Comparison of ENCODE assay signal across 7 mouse cellular contexts in genomic region chr2:30363773-30364650, GRCm38 (mm10). TPM values are rescaled to one million over a fixed set of nuclear protein-coding genes. Genes with fewer than 3 reads are reported as not detected.
DNase-seq lines count a peak whose midpoint lies in the region; ATAC-seq and TF ChIP-seq lines count a peak whose summit lies in the region.

TSS of gene Miga2 (plus strand) at chr2:30364233.

- peak; percentile 97 for ATAC-seq in intestine, postnatal 0 days
- peak; percentile 98 for ATAC-seq in midbrain, embryonic 12.5 days (ENCODE audit: low FRiP score, low read depth)

- H3K4me2 ChIP-seq in intestine, postnatal 0 days (replicated peaks; ENCODE audit: low read depth), result peak within 1 kb of the TSS; percentile 93
- H3K4me2 ChIP-seq in midbrain, embryonic 12.5 days (replicated peaks), result peak within 1 kb of the TSS; percentile 94

- H3K36me3 ChIP-seq in embryonic facial prominence, embryonic 10.5 days (replicated peaks), result peaks cover 30% of the 10 kb centered on the region
- H3K36me3 ChIP-seq in intestine, postnatal 0 days (ENCODE audit: control insufficient read depth, insufficient read depth), result peaks cover 17% of the 10 kb centered on the region
- peaks cover 19% of the 10 kb centered on the region for H3K36me3 ChIP-seq in midbrain, embryonic 12.5 days
- H3K36me3 ChIP-seq in small intestine, adult 2 months (ENCODE audit: control insufficient read depth, insufficient read depth, low read length), result peaks cover 15% of the 10 kb centered on the region

- TF ChIP-seq POLR2A in small intestine, adult 2 months (IDR thresholded peaks at IDR 0.05; ENCODE audit: low read depth, low read length), result peak; percentile 49; the same call in 1 of the 2 replicates

- intact Hi-C loops in left cerebral cortex, postnatal 4 days (cut with DNase I), result no loop called here

- peak within 1 kb of the TSS; percentile 93 for H3K4me3 ChIP-seq in embryonic facial prominence, embryonic 10.5 days
- peak within 1 kb of the TSS; percentile 91 for H3K4me3 ChIP-seq in intestine, postnatal 0 days (ENCODE audit: low read depth, low read length)
- peak within 1 kb of the TSS; percentile 83 for H3K4me3 ChIP-seq in midbrain, embryonic 12.5 days
- peak within 1 kb of the TSS; percentile 85 for H3K4me3 ChIP-seq in small intestine, adult 2 months (ENCODE audit: low read depth, low read length)

- peak within 1 kb of the TSS; percentile 88 for H3K27ac ChIP-seq in embryonic facial prominence, embryonic 10.5 days (replicated peaks)
- H3K27ac ChIP-seq in intestine, postnatal 0 days (ENCODE audit: low read depth, low read length), result no peak within 1 kb of the TSS
- H3K27ac ChIP-seq in midbrain, embryonic 12.5 days (replicated peaks), result peak within 1 kb of the TSS; percentile 79
- peak within 1 kb of the TSS; percentile 54 for H3K27ac ChIP-seq in small intestine, adult 2 months (ENCODE audit: insufficient read depth, low read depth, low read length)

- H3K9ac ChIP-seq in intestine, postnatal 0 days (ENCODE audit: low read depth, low read length), result peak within 1 kb of the TSS; percentile 59
- peak within 1 kb of the TSS; percentile 81 for H3K9ac ChIP-seq in midbrain, embryonic 12.5 days (replicated peaks)

- H3K4me1 ChIP-seq in embryonic facial prominence, embryonic 10.5 days, result peaks cover 23% of the 10 kb centered on the region
- peaks cover 7% of the 10 kb centered on the region; the same call in 1 of the 2 replicates for H3K4me1 ChIP-seq in intestine, postnatal 0 days (replicated peaks; ENCODE audit: control insufficient read depth, insufficient read depth, low read length)
- H3K4me1 ChIP-seq in midbrain, embryonic 12.5 days, result peaks cover 14% of the 10 kb centered on the region
- peaks cover 21% of the 10 kb centered on the region for H3K4me1 ChIP-seq in small intestine, adult 2 months (ENCODE audit: control insufficient read depth, insufficient read depth, insufficient read length, low read length)

- no peaks in the 10 kb centered on the region for H3K27me3 ChIP-seq in embryonic facial prominence, embryonic 10.5 days (replicated peaks; ENCODE audit: low read depth, poor library complexity, severe bottlenecking)
- no peaks in the 10 kb centered on the region for H3K27me3 ChIP-seq in intestine, postnatal 0 days (replicated peaks; ENCODE audit: control insufficient read depth, insufficient read depth, low read length)
- no peaks in the 10 kb centered on the region for H3K27me3 ChIP-seq in midbrain, embryonic 12.5 days
- H3K27me3 ChIP-seq in small intestine, adult 2 months (ENCODE audit: control insufficient read depth, insufficient read depth, low read length), result no peaks in the 10 kb centered on the region

- no peak for TF ChIP-seq CTCF in intestine, postnatal 0 days (IDR thresholded peaks at IDR 0.05; ENCODE audit: low read depth)
- peak; percentile 14; the same call in 1 of the 2 replicates for TF ChIP-seq CTCF in small intestine, adult 2 months (IDR thresholded peaks at IDR 0.05; ENCODE audit: extremely low read depth, insufficient read length, insufficient replicate concordance, low read depth, low read length)

- WGBS in embryonic facial prominence, embryonic 10.5 days, result under 1% methylated on average over 54 of the region's 54 CpGs
- under 1% methylated on average over 54 of the region's 54 CpGs for WGBS in intestine, postnatal 0 days
- WGBS in midbrain, embryonic 12.5 days, result under 1% methylated on average over 54 of the region's 54 CpGs
- under 1% methylated on average over 54 of the region's 54 CpGs for WGBS in small intestine, adult 2 months

- H3K9me3 ChIP-seq in embryonic facial prominence, embryonic 10.5 days, result no peaks in the 10 kb centered on the region
- H3K9me3 ChIP-seq in intestine, postnatal 0 days (ENCODE audit: control insufficient read depth), result no peaks in the 10 kb centered on the region
- no peaks in the 10 kb centered on the region for H3K9me3 ChIP-seq in midbrain, embryonic 12.5 days

- peak; percentile 99 for DNase-seq in adrenal gland, postnatal 10 days
- peak; percentile 99 for DNase-seq in embryonic facial prominence, embryonic 10.5 days (ENCODE audit: low spot score)
- DNase-seq in gonadal fat pad, adult 2 months (ENCODE audit: low read depth), result peak; percentile 97
- DNase-seq in left cerebral cortex, postnatal 4 days, result peak; percentile 99

RNA-seq across cellular contexts. Expression of gene Miga2, which starts in this region (rescaled TPM):
- 100 to 1,000 TPM in 1 of 2 experiments, 10 to 100 TPM in 1; 97.5 to 111 TPM for total RNA-seq in adrenal gland, postnatal 10 days (2021)
- 29.3 and 30.8 TPM in 2 replicates for polyA plus RNA-seq in embryonic facial prominence, embryonic 10.5 days (2016; fragmentation: Nextera tagmentation; extraction: Ambion mirVana)
- polyA plus RNA-seq in gonadal fat pad, adult 2 months (2012; rRNA removed), result 49.5 and 66.9 TPM in 2 replicates
- 12.6 TPM in 2 replicates for polyA plus RNA-seq in intestine, postnatal 0 days (2015; fragmentation: Nextera tagmentation; extraction: Ambion mirVana)
- 10 to 100 TPM; 69.7 to 76.5 TPM for total RNA-seq in left cerebral cortex, postnatal 4 days (2021)
- polyA plus RNA-seq in midbrain, embryonic 12.5 days (2016; fragmentation: Nextera tagmentation; extraction: Ambion mirVana), result 28.8 and 30.4 TPM in 2 replicates
- polyA plus RNA-seq in small intestine, adult 2 months (2012; rRNA removed), result 28.7 and 33.4 TPM in 2 replicates
